Mouse (Mus musculus): ENCODE results near the gene Adgrb3. TPM values are rescaled to one million over a fixed set of nuclear protein-coding genes. Genes with fewer than 3 reads are reported as not detected.

Gene Adgrb3
- polyA plus RNA-seq, 1 experiment from 2014 or later, result 0.62 TPM

GRCm38 (mm10) chr1:25768958-25769357, 60.5 kb downstream of the Adgrb3 start:
- H3K4me1 ChIP-seq (ENCODE audit: control insufficient read depth, insufficient read depth, low read length), result no peaks in the 10 kb centered on the region
- no peak for ATAC-seq (ENCODE audit: low FRiP score, low TSS enrichment)
- H3K4me2 ChIP-seq (replicated peaks; ENCODE audit: low read depth, low read length), result no peak overlapping the region
- H3K27me3 ChIP-seq (ENCODE audit: control insufficient read depth, insufficient read depth, low read length), result no peaks in the 10 kb centered on the region
- H3K36me3 ChIP-seq (ENCODE audit: control insufficient read depth, insufficient read depth, low read length), result no peaks in the 10 kb centered on the region
- WGBS, result 90% methylated on average over 2 of the region's 2 CpGs
- no peak overlapping the region for H3K9ac ChIP-seq (ENCODE audit: low read depth, low read length)
- no peak overlapping the region for H3K4me3 ChIP-seq (ENCODE audit: low read length)
- no peak overlapping the region for H3K27ac ChIP-seq (ENCODE audit: low read depth, low read length)
- no peaks in the 10 kb centered on the region for H3K9me3 ChIP-seq (ENCODE audit: control insufficient read depth, low read length)

GRCm38 (mm10) chr1:25755265-25755664, 74.2 kb downstream of the Adgrb3 start:
- Histone ChIP-seq H3K4me3 (ENCODE audit: low read length) (no peak overlapping the region), H3K4me1 (ENCODE audit: control insufficient read depth, insufficient read depth, low read length) (no peaks in the 10 kb centered on the region), H3K36me3 (ENCODE audit: control insufficient read depth, insufficient read depth, low read length) (no peaks in the 10 kb centered on the region), H3K4me2 (replicated peaks; ENCODE audit: low read depth, low read length) (no peak overlapping the region), H3K9me3 (ENCODE audit: control insufficient read depth, low read length) (no peaks in the 10 kb centered on the region), H3K27ac (ENCODE audit: low read depth, low read length) (no peak overlapping the region), H3K27me3 (ENCODE audit: control insufficient read depth, insufficient read depth, low read length) (no peaks in the 10 kb centered on the region), H3K9ac (ENCODE audit: low read depth, low read length) (no peak overlapping the region)
- ATAC-seq (ENCODE audit: low FRiP score, low TSS enrichment), result no peak

- no peak overlapping the region for H3K9ac ChIP-seq (ENCODE audit: low read depth, low read length)
- H3K4me1 ChIP-seq (ENCODE audit: control insufficient read depth, insufficient read depth, low read length), result no peaks in the 10 kb centered on the region
- no peaks in the 10 kb centered on the region for H3K9me3 ChIP-seq (ENCODE audit: control insufficient read depth, low read length)
- no peaks in the 10 kb centered on the region for H3K36me3 ChIP-seq (ENCODE audit: control insufficient read depth, insufficient read depth, low read length)
- no peak overlapping the region for H3K4me2 ChIP-seq (replicated peaks; ENCODE audit: low read depth, low read length)
- no peak for ATAC-seq (ENCODE audit: low FRiP score, low TSS enrichment)
- no peaks in the 10 kb centered on the region for H3K27me3 ChIP-seq (ENCODE audit: control insufficient read depth, insufficient read depth, low read length)
- WGBS, result 70% methylated on average over 4 of the region's 4 CpGs
- no peak overlapping the region for H3K4me3 ChIP-seq (ENCODE audit: low read length)
- no peak overlapping the region for H3K27ac ChIP-seq (ENCODE audit: low read depth, low read length)
Observed at GRCm38 (mm10) chr1:25754528-25754927, 75.0 kb downstream of the Adgrb3 start.

GRCm38 (mm10) chr1:25745575-25745974, 83.9 kb downstream of the Adgrb3 start:
- Histone ChIP-seq H3K4me2 (replicated peaks; ENCODE audit: low read depth, low read length) (no peak overlapping the region), H3K9me3 (ENCODE audit: control insufficient read depth, low read length) (no peaks in the 10 kb centered on the region), H3K27me3 (ENCODE audit: control insufficient read depth, insufficient read depth, low read length) (no peaks in the 10 kb centered on the region), H3K9ac (ENCODE audit: low read depth, low read length) (no peak overlapping the region), H3K4me3 (ENCODE audit: low read length) (no peak overlapping the region), H3K4me1 (ENCODE audit: control insufficient read depth, insufficient read depth, low read length) (no peaks in the 10 kb centered on the region), H3K36me3 (ENCODE audit: control insufficient read depth, insufficient read depth, low read length) (no peaks in the 10 kb centered on the region), H3K27ac (ENCODE audit: low read depth, low read length) (no peak overlapping the region)
- no peak for ATAC-seq (ENCODE audit: low FRiP score, low TSS enrichment)
- WGBS, result 75% methylated on average over 4 of the region's 4 CpGs

- Histone ChIP-seq H3K4me2 (replicated peaks; ENCODE audit: low read depth, low read length) (no peak overlapping the region), H3K4me1 (ENCODE audit: control insufficient read depth, insufficient read depth, low read length) (no peaks in the 10 kb centered on the region), H3K27me3 (ENCODE audit: control insufficient read depth, insufficient read depth, low read length) (no peaks in the 10 kb centered on the region), H3K9me3 (ENCODE audit: control insufficient read depth, low read length) (no peaks in the 10 kb centered on the region), H3K9ac (ENCODE audit: low read depth, low read length) (no peak overlapping the region), H3K27ac (ENCODE audit: low read depth, low read length) (no peak overlapping the region), H3K4me3 (ENCODE audit: low read length) (no peak overlapping the region), H3K36me3 (ENCODE audit: control insufficient read depth, insufficient read depth, low read length) (no peaks in the 10 kb centered on the region)
- 82% methylated on average over 6 of the region's 6 CpGs for WGBS
- no peak for ATAC-seq (ENCODE audit: low FRiP score, low TSS enrichment)
Observed at GRCm38 (mm10) chr1:25744736-25745135, 84.8 kb downstream of the Adgrb3 start.

- 92% methylated on average over 5 of the region's 5 CpGs for WGBS
- ATAC-seq (ENCODE audit: low FRiP score, low TSS enrichment), result no peak
Observed at GRCm38 (mm10) chr1:25729844-25730243, 99.7 kb downstream of the Adgrb3 start.

GRCm38 (mm10) chr1:25711474-25711873, 118.0 kb downstream of the Adgrb3 start:
- no peaks in the 10 kb centered on the region for H3K9me3 ChIP-seq (ENCODE audit: control insufficient read depth, low read length)
- WGBS, result 49% methylated on average over 1 of the region's 1 CpGs
- no peak for ATAC-seq (ENCODE audit: low FRiP score, low TSS enrichment)
- H3K9ac ChIP-seq (ENCODE audit: low read depth, low read length), result no peak overlapping the region
- H3K27me3 ChIP-seq (ENCODE audit: control insufficient read depth, insufficient read depth, low read length), result no peaks in the 10 kb centered on the region
- no peaks in the 10 kb centered on the region for H3K4me1 ChIP-seq (ENCODE audit: control insufficient read depth, insufficient read depth, low read length)
- no peak overlapping the region for H3K27ac ChIP-seq (ENCODE audit: low read depth, low read length)
- no peak overlapping the region for H3K4me2 ChIP-seq (replicated peaks; ENCODE audit: low read depth, low read length)
- H3K36me3 ChIP-seq (ENCODE audit: control insufficient read depth, insufficient read depth, low read length), result no peaks in the 10 kb centered on the region
- no peak overlapping the region for H3K4me3 ChIP-seq (ENCODE audit: low read length)

More at GRCm38 (mm10) chr1:25729844-25730243, 99.7 kb downstream of the Adgrb3 start:
- Histone ChIP-seq H3K4me3 (ENCODE audit: low read length) (no peak overlapping the region), H3K4me2 (replicated peaks; ENCODE audit: low read depth, low read length) (no peak overlapping the region), H3K4me1 (ENCODE audit: control insufficient read depth, insufficient read depth, low read length) (no peaks in the 10 kb centered on the region), H3K9ac (ENCODE audit: low read depth, low read length) (no peak overlapping the region), H3K36me3 (ENCODE audit: control insufficient read depth, insufficient read depth, low read length) (no peaks in the 10 kb centered on the region), H3K27ac (ENCODE audit: low read depth, low read length) (no peak overlapping the region), H3K9me3 (ENCODE audit: control insufficient read depth, low read length) (no peaks in the 10 kb centered on the region), H3K27me3 (ENCODE audit: control insufficient read depth, insufficient read depth, low read length) (no peaks in the 10 kb centered on the region)

- Histone ChIP-seq H3K27ac (ENCODE audit: low read depth, low read length) (no peak overlapping the region), H3K4me3 (ENCODE audit: low read length) (no peak overlapping the region), H3K4me2 (replicated peaks; ENCODE audit: low read depth, low read length) (no peak overlapping the region), H3K27me3 (ENCODE audit: control insufficient read depth, insufficient read depth, low read length) (no peaks in the 10 kb centered on the region), H3K9ac (ENCODE audit: low read depth, low read length) (no peak overlapping the region), H3K9me3 (ENCODE audit: control insufficient read depth, low read length) (no peaks in the 10 kb centered on the region), H3K4me1 (ENCODE audit: control insufficient read depth, insufficient read depth, low read length) (no peaks in the 10 kb centered on the region), H3K36me3 (ENCODE audit: control insufficient read depth, insufficient read depth, low read length) (no peaks in the 10 kb centered on the region)
- WGBS, result 90% methylated on average over 2 of the region's 2 CpGs
- no peak for ATAC-seq (ENCODE audit: low FRiP score, low TSS enrichment)
Observed at GRCm38 (mm10) chr1:25706299-25706698, 123.2 kb downstream of the Adgrb3 start.

- 88% methylated on average over 6 of the region's 6 CpGs for WGBS
- ATAC-seq (ENCODE audit: low FRiP score, low TSS enrichment), result no peak
Observed at GRCm38 (mm10) chr1:25698702-25699250, 130.7 kb downstream of the Adgrb3 start.

More at GRCm38 (mm10) chr1:25698702-25699250, 130.7 kb downstream of the Adgrb3 start:
- Histone ChIP-seq H3K4me1 (ENCODE audit: control insufficient read depth, insufficient read depth, low read length) (no peaks in the 10 kb centered on the region), H3K27me3 (ENCODE audit: control insufficient read depth, insufficient read depth, low read length) (no peaks in the 10 kb centered on the region), H3K4me2 (replicated peaks; ENCODE audit: low read depth, low read length) (no peak overlapping the region), H3K36me3 (ENCODE audit: control insufficient read depth, insufficient read depth, low read length) (no peaks in the 10 kb centered on the region), H3K9me3 (ENCODE audit: control insufficient read depth, low read length) (no peaks in the 10 kb centered on the region), H3K27ac (ENCODE audit: low read depth, low read length) (no peak overlapping the region), H3K4me3 (ENCODE audit: low read length) (no peak overlapping the region), H3K9ac (ENCODE audit: low read depth, low read length) (no peak overlapping the region)

Data from kidney, embryonic 14.5 days (tissue).